Mouse (Mus musculus) hindbrain, embryonic 13.5 days (tissue): ENCODE results near the gene Pdcd1lg2. TPM values are rescaled to one million over a fixed set of nuclear protein-coding genes. Genes with fewer than 3 reads are reported as not detected.

ENCODE experiments used
- ATAC-seq: fragments of 200-750 bp; cut with Nextera tagmentation; 2 replicates; pipeline ENCODE4 v1.8.0; 2017; ENCODE audit warnings: moderate TSS enrichment; ENCODE audit not compliant: low FRiP score
- H3K27ac ChIP-seq: fragments of 300-500 bp; sonication (generic); 2 replicates; pipeline ENCODE4 v1.5.1; 2015; ENCODE audit warnings: inconsistent platforms, mild to moderate bottlenecking, moderate library complexity
- H3K27me3 ChIP-seq: fragments of 300-500 bp; sonication (generic); 2 replicates; pipeline ENCODE4 v1.6.1; 2015; ENCODE audit warnings: mild to moderate bottlenecking, inconsistent platforms
- H3K36me3 ChIP-seq: fragments of 300-500 bp; sonication (generic); 2 replicates; pipeline ENCODE4 v1.6.1; 2015; ENCODE audit warnings: mild to moderate bottlenecking, inconsistent platforms
- H3K4me1 ChIP-seq: fragments of 300-500 bp; sonication (generic); replicated peaks from 2 replicates; pipeline ENCODE4 v1.6.1; 2015; ENCODE audit warnings: inconsistent platforms
- H3K4me2 ChIP-seq: fragments of 300-500 bp; sonication (generic); 2 replicates; pipeline ENCODE4 v1.6.1; 2015; ENCODE audit warnings: inconsistent platforms, mild to moderate bottlenecking, moderate library complexity
- H3K4me3 ChIP-seq: fragments of 300-500 bp; sonication (generic); 2 replicates; pipeline ENCODE4 v1.5.1; 2015; ENCODE audit warnings: mild to moderate bottlenecking, inconsistent platforms
- H3K9ac ChIP-seq: fragments of 300-500 bp; sonication (generic); 2 replicates; pipeline ENCODE4 v1.6.1; 2015; ENCODE audit warnings: mild to moderate bottlenecking, inconsistent platforms
- H3K9me3 ChIP-seq: fragments of 300-500 bp; sonication (generic); 2 replicates; pipeline ENCODE4 v1.6.1; 2016; ENCODE audit warnings: inconsistent platforms
- WGBS: fragments of 180-500 bp; shearing (Covaris S2); methylation state at CpG from one replicate; pipeline ENCODE4 v1.1.7; 2015; 5-methylcytosine and 5-hydroxymethylcytosine counted together
- polyA plus RNA-seq: library from polyadenylated mRNA; unstranded; fragments of >200 nt; fragmentation: Nextera tagmentation; extraction: Ambion mirVana; gene quantifications from 2 replicates; pipeline ENCODE4 v1.2.1, GENCODE M21; 2015

Pdcd1lg2 gene
- polyA plus RNA-seq, 1 experiment from 2014 or later, result not detected

- no peak overlapping the region for H3K4me2 ChIP-seq
- no peak for ATAC-seq
- no peaks in the 10 kb centered on the region for H3K36me3 ChIP-seq
- H3K4me1 ChIP-seq, result no peaks in the 10 kb centered on the region
- no peaks in the 10 kb centered on the region for H3K27me3 ChIP-seq
- H3K9ac ChIP-seq, result no peak overlapping the region
- no peak overlapping the region for H3K27ac ChIP-seq
- no peak overlapping the region for H3K4me3 ChIP-seq
- 94% methylated on average over 1 of the region's 1 CpGs for WGBS
- no peaks in the 10 kb centered on the region for H3K9me3 ChIP-seq
Measured at GRCm38 (mm10) chr19:29388818-29389217, 21.9 kb upstream of the Pdcd1lg2 start.

DNA sequence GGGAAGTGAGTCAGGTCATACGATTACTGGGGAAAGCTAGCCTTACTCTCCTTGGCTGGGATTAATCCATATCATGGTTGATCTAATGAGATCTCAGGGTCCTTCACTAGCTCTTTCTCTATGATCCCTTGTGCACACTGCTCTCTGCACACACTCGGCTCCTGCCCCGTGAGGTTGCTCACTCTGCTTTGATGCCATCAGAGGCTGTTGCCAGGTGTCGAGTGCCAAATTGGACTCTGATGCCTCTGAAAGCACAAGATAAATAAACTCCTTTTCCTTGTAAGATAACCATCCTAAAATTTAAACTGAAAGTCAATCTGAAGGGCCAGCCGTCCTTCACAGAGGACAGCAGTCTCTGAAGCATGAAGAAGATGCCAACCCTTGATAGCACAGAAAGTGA lies 20.2 kb upstream of the Pdcd1lg2 start:
- H3K4me1 ChIP-seq, result no peaks in the 10 kb centered on the region
- no peak overlapping the region for H3K4me2 ChIP-seq
- no peaks in the 10 kb centered on the region for H3K9me3 ChIP-seq
- no peak overlapping the region for H3K27ac ChIP-seq
- H3K9ac ChIP-seq, result no peak overlapping the region
- no peaks in the 10 kb centered on the region for H3K27me3 ChIP-seq
- no peaks in the 10 kb centered on the region for H3K36me3 ChIP-seq
- ATAC-seq, result no peak
- H3K4me3 ChIP-seq, result no peak overlapping the region
- WGBS, result 90% methylated on average over 5 of the region's 5 CpGs

DNA sequence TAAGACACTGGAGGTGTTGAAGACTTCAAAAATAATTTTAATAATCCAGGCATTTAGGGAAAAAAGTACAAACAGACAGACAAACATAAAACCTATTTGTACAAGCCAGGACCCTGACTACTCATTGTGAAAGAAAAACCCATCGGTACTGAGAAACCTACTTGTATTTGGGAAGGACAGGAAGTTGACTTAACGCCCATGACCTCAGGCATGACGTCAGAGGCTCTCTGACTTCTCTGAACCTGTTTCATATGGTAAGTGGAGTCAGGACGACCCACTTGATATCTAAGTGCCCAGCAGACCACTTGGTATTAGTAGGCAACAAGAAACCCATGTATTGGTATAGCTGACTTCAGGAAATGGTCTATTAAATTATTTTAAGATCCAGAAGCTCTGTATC lies 19.4 kb upstream of the Pdcd1lg2 start:
- no peak overlapping the region for H3K4me3 ChIP-seq
- no peaks in the 10 kb centered on the region for H3K27me3 ChIP-seq
- no peak for ATAC-seq
- no peak overlapping the region for H3K9ac ChIP-seq
- H3K36me3 ChIP-seq, result no peaks in the 10 kb centered on the region
- no peaks in the 10 kb centered on the region for H3K9me3 ChIP-seq
- H3K27ac ChIP-seq, result no peak overlapping the region
- no peaks in the 10 kb centered on the region for H3K4me1 ChIP-seq
- H3K4me2 ChIP-seq, result no peak overlapping the region
- 81% methylated on average over 4 of the region's 4 CpGs for WGBS

DNA sequence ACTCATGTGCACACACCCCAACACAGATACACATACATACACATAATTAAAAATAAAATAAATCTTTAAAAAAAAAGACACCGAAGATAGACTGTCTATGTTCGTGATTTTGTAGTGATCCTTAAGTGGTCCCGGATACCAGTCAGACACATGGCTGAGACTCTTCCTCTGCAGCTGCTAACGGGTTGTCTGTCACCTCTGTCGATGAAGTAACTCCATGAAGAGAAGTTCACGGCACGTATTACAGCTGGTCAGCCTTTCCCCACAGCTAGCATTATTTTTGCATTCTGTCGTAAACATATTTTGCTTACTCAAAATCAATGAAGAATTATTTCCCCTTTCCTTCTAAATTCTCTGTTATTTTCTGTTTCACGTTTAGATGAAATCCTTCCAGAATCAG lies 17.4 kb upstream of the Pdcd1lg2 start:
- 92% methylated on average over 9 of the region's 9 CpGs for WGBS
- Histone ChIP-seq H3K27me3 (no peaks in the 10 kb centered on the region), H3K36me3 (no peaks in the 10 kb centered on the region), H3K27ac (no peak overlapping the region), H3K9ac (no peak overlapping the region), H3K9me3 (peaks cover 10% of the 10 kb centered on the region), H3K4me3 (no peak overlapping the region), H3K4me2 (no peak overlapping the region), H3K4me1 (no peaks in the 10 kb centered on the region)
- no peak for ATAC-seq

DNA sequence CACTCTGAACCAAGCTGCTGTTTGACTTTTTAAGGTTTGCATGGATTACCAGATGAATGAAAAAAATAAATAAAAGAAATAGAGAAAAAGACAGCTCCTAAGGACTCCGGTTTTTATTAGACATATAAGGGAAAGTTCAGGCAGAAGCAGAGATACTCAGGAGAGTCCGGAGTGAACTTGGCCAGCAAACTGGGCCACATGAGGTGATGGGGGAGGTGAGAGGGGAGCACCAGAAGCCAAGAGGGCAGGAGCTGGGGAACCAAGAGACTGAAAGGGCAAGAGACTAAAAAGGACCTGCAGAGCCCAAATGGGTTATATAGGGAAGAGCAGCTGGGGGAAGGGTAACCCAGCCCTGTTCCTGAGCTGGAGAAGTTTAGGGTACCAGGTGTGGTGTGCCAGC lies 16.0 kb upstream of the Pdcd1lg2 start:
- Histone ChIP-seq H3K36me3 (no peaks in the 10 kb centered on the region), H3K9ac (no peak overlapping the region), H3K4me1 (no peaks in the 10 kb centered on the region), H3K27me3 (no peaks in the 10 kb centered on the region), H3K27ac (no peak overlapping the region), H3K9me3 (peaks cover 11% of the 10 kb centered on the region), H3K4me3 (no peak overlapping the region), H3K4me2 (no peak overlapping the region)
- WGBS, result 95% methylated on average over 2 of the region's 2 CpGs
- no peak for ATAC-seq

DNA sequence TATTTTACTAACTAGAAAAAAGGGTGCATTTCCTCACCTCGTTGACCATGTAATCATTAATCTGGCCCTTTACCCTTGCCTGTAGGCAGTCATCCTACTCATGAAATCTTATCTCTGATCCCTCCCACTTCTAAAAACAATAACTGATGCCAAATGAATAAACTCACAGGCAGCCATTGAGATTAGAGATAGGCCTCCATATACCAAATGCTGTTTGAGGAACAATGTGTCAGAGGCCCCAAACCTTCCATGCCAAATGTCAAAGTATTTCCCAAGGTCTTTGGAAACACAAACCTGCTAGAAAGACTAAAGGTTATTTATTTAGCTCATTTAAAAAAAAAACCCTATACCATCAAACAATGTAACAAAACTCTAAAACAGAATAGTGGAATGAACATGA lies 14.4 kb upstream of the Pdcd1lg2 start:
- 73% methylated on average over 1 of the region's 1 CpGs for WGBS
- H3K36me3 ChIP-seq, result no peaks in the 10 kb centered on the region
- H3K27me3 ChIP-seq, result no peaks in the 10 kb centered on the region
- no peak overlapping the region for H3K4me2 ChIP-seq
- no peak for ATAC-seq
- no peak overlapping the region for H3K9ac ChIP-seq
- no peaks in the 10 kb centered on the region for H3K4me1 ChIP-seq
- H3K4me3 ChIP-seq, result no peak overlapping the region
- H3K9me3 ChIP-seq, result peaks cover 16% of the 10 kb centered on the region
- H3K27ac ChIP-seq, result no peak overlapping the region

- Histone ChIP-seq H3K9me3 (peaks cover 17% of the 10 kb centered on the region), H3K9ac (no peak overlapping the region), H3K4me3 (no peak overlapping the region), H3K27ac (no peak overlapping the region), H3K4me1 (peaks cover 7% of the 10 kb centered on the region; the same call in 1 of the 2 replicates), H3K27me3 (no peaks in the 10 kb centered on the region), H3K36me3 (no peaks in the 10 kb centered on the region), H3K4me2 (no peak overlapping the region)
- WGBS, result 92% methylated on average over 4 of the region's 4 CpGs
- ATAC-seq, result no peak
Measured at GRCm38 (mm10) chr19:29399786-29400185, 10.9 kb upstream of the Pdcd1lg2 start.

DNA sequence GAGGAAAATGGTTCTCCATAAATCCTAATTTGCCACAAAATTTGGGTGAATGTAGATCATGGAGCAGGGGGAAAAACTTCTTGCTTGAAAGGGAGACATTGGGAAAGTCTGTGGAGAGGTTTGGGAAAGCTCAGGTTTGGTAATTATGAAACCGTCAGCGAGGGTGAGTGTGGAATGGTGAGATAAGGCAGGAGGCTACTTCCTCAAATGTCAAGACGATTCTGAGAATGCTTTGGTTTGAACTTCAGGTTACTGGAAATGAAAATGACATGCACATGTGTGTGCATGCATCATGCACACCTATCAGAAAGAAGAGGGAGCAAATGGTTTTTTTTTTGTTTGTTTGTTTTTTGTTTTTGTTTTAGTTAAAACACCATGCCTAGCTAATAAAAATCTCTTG lies 10.3 kb upstream of the Pdcd1lg2 start:
- 89% methylated on average over 3 of the region's 3 CpGs for WGBS

GRCm38 (mm10) chr19:29402621-29403020 lies 8.1 kb upstream of the Pdcd1lg2 start:
- Histone ChIP-seq H3K9ac (no peak overlapping the region), H3K36me3 (no peaks in the 10 kb centered on the region), H3K27me3 (no peaks in the 10 kb centered on the region), H3K9me3 (peaks cover 14% of the 10 kb centered on the region), H3K27ac (no peak overlapping the region), H3K4me2 (no peak overlapping the region), H3K4me1 (peaks cover 7% of the 10 kb centered on the region; the same call in 1 of the 2 replicates), H3K4me3 (no peak overlapping the region)
- no peak for ATAC-seq
- WGBS, result 95% methylated on average over 4 of the region's 4 CpGs

More for the DNA sequence above, 10.3 kb upstream of the Pdcd1lg2 start:
- no peak overlapping the region for H3K9ac ChIP-seq
- no peaks in the 10 kb centered on the region for H3K36me3 ChIP-seq
- peaks cover 17% of the 10 kb centered on the region for H3K9me3 ChIP-seq
- peaks cover 7% of the 10 kb centered on the region; the same call in 1 of the 2 replicates for H3K4me1 ChIP-seq
- ATAC-seq, result no peak
- H3K27ac ChIP-seq, result no peak overlapping the region
- no peak overlapping the region for H3K4me3 ChIP-seq
- H3K27me3 ChIP-seq, result no peaks in the 10 kb centered on the region
- H3K4me2 ChIP-seq, result no peak overlapping the region

DNA sequence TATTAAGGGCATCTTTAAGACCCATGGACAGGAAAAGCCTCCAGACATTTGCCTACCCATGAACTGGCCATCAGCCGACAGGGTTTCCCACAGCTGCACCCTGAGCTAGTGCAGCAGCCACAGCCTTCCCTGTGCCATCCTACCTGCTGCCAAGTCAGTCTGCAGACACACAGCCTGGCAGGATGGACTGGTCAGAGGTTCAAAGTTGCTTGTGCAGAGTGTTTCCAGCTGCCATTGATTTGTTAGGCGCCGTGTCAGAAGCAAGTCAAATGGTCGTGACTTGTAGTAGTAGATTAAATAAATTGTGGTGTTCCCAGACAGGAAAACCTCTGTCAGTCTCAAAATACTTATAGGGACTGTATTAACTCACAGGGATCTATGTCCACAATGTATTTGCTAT lies 7.5 kb upstream of the Pdcd1lg2 start:
- Histone ChIP-seq H3K4me2 (no peak overlapping the region), H3K9me3 (peaks cover 8% of the 10 kb centered on the region), H3K27me3 (no peaks in the 10 kb centered on the region), H3K4me3 (no peak overlapping the region), H3K4me1 (peaks cover 7% of the 10 kb centered on the region; the same call in 1 of the 2 replicates), H3K9ac (no peak overlapping the region), H3K36me3 (no peaks in the 10 kb centered on the region), H3K27ac (no peak overlapping the region)
- 94% methylated on average over 4 of the region's 4 CpGs for WGBS
- ATAC-seq, result no peak

GRCm38 (mm10) chr19:29405388-29405787 lies 5.3 kb upstream of the Pdcd1lg2 start:
- WGBS, result 49% methylated on average over 2 of the region's 2 CpGs
- Histone ChIP-seq H3K4me3 (no peak overlapping the region), H3K9me3 (peaks cover 6% of the 10 kb centered on the region; the same call in 1 of the 2 replicates), H3K4me1 (peaks cover 7% of the 10 kb centered on the region; the same call in 1 of the 2 replicates), H3K27ac (no peak overlapping the region), H3K36me3 (no peaks in the 10 kb centered on the region), H3K4me2 (no peak overlapping the region), H3K9ac (no peak overlapping the region), H3K27me3 (no peaks in the 10 kb centered on the region)
- ATAC-seq, result no peak

DNA sequence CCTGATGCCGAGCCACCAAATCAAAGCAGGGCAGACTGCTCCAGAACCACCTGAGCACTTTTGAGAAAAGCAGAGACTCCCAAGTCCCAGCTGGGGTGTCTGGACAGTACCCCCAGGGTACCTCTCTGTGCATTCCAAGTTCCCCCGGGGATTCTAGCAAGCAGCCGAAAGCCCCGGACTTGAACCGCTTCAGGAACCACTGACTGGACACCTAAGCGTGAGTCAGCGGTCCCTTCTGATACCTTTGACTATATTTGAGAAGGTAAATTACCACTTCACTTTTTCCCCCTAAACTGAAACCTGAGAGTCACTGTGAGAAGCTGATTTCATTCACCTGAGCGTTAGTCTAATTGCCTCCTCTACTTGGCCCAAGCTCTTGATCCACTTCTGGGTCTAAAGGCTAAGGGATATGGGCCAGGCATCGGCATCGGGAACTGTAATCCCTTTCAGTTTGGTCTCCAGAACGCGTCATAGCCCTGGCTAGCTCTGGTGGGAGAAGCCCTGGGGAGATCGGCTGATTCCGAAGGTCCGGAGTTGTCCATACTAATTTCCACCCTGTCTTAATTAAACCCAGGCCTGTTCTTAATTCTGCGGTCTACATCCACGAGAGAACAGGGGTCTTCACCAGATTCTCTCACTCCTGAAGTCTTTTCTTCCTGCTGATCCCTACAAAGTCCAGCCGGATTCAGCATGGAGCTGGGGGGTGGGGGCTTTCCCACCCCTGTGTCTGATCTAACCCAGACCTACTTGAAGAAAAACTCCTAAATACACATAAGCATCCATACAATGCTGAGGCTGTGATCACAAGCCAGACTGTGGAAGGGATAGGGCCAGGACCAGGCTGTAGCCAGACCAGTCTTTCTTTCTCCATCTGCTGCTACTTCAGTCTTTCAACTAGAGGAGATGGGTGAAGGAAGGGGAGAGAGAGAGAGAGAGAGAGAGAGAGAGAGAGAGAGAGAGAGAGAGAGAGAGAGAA lies 4.4 kb upstream of the Pdcd1lg2 start:
- Histone ChIP-seq H3K4me2 (no peak overlapping the region), H3K4me1 (peaks cover 7% of the 10 kb centered on the region; the same call in 1 of the 2 replicates), H3K4me3 (no peak overlapping the region), H3K9ac (no peak overlapping the region), H3K27ac (no peak overlapping the region), H3K27me3 (no peaks in the 10 kb centered on the region), H3K9me3 (0 out of 2 replicates have a peak, but pooled peaks cover 1% of the 10 kb centered on the region), H3K36me3 (no peaks in the 10 kb centered on the region)
- no peak for ATAC-seq
- WGBS, result 80% methylated on average over 18 of the region's 18 CpGs
